Mouse (Mus musculus) testis, adult 2 months (tissue): ENCODE results near the gene Ltn1.

Experiments used
- CTCF ChIP-seq: fragments of 200-500 bp; IDR thresholded peaks from 2 replicates; pipeline ENCODE4 v1.5.1; 2012; ENCODE audit warnings: low read depth, mild to moderate bottlenecking, inconsistent platforms, low read length, moderate library complexity; ENCODE audit not compliant: control insufficient read depth, insufficient read depth, insufficient replicate concordance
- POLR2A ChIP-seq: fragments of 200-500 bp; IDR thresholded peaks from 2 replicates; pipeline ENCODE4 v1.6.1; 2012; ENCODE audit warnings: low read depth, mild to moderate bottlenecking, inconsistent platforms, low read length, moderate library complexity; ENCODE audit not compliant: control insufficient read depth

- no peak for TF ChIP-seq CTCF
- no peak for TF ChIP-seq POLR2A
Measured at GRCm38 (mm10) chr16:87351386-87352105, 80.9 kb downstream of the Ltn1 start.
